Mouse (Mus musculus): Measurements from ENCODE around the gene Ddx28. TPM values are rescaled to one million over a fixed set of nuclear protein-coding genes. Genes with fewer than 3 reads are reported as not detected.

Gene Ddx28
- polyA plus RNA-seq, 1 experiment, result 6.6 TPM

- H3K27ac ChIP-seq (ENCODE audit: insufficient read depth, low read length), result no peak overlapping the region
- peaks cover 2% of the 10 kb centered on the region; the same call in 1 of the 2 replicates for H3K4me1 ChIP-seq (ENCODE audit: control insufficient read depth, insufficient read depth, insufficient read length)
- H3K36me3 ChIP-seq (ENCODE audit: control insufficient read depth, insufficient read depth, low read length), result no peaks in the 10 kb centered on the region
- DNase-seq (ENCODE audit: low read depth in 1 of 2, low spot score in 2 of 2), result no peak
- H3K4me3 ChIP-seq (ENCODE audit: extremely low read depth, insufficient read depth, insufficient read length), result no peak overlapping the region
- no peaks in the 10 kb centered on the region for H3K27me3 ChIP-seq (ENCODE audit: control insufficient read depth, insufficient read depth, low read length)
- TF ChIP-seq CTCF (IDR thresholded peaks at IDR 0.05; ENCODE audit: extremely low read depth, insufficient read depth, insufficient read length, insufficient replicate concordance) (no peak), POLR2A (IDR thresholded peaks at IDR 0.05; ENCODE audit: low read depth, low read length) (no peak)
- 82% methylated on average over 10 of the region's 10 CpGs for WGBS
These were observed 50.1 kb downstream of the Ddx28 start for GRCm38 (mm10) chr8:105961536-105961935.

DNA sequence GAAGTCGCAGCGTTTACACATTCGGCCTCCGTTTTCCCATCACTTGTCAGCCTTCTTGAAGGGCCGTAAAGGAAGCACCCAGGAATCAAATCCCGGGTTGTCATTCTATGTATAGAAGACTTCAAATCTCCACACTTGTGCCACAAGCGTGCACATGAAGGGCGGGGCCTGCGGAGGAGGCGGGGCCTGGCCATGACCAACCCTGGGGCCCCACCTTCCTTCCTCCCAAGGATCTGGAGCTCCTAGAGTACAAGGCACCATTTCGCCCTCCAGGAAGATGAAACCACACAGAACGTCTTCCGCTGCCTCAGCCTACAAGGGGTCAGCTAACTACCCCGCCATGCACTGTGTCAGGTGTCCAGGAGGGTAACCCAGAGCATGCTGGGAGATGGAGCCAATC, 50.6 kb downstream of the Ddx28 start:
- H3K27me3 ChIP-seq (ENCODE audit: control insufficient read depth, insufficient read depth, low read length), result no peaks in the 10 kb centered on the region
- TF ChIP-seq POLR2A (IDR thresholded peaks at IDR 0.05; ENCODE audit: low read depth, low read length) (no peak), CTCF (IDR thresholded peaks at IDR 0.05; ENCODE audit: extremely low read depth, insufficient read depth, insufficient read length, insufficient replicate concordance) (no peak)
- WGBS, result 80% methylated on average over 14 of the region's 14 CpGs
- no peak for DNase-seq (ENCODE audit: low read depth in 1 of 2, low spot score in 2 of 2)
- no peak overlapping the region for H3K27ac ChIP-seq (ENCODE audit: insufficient read depth, low read length)
- H3K4me3 ChIP-seq (ENCODE audit: extremely low read depth, insufficient read depth, insufficient read length), result no peak overlapping the region
- H3K36me3 ChIP-seq (ENCODE audit: control insufficient read depth, insufficient read depth, low read length), result no peaks in the 10 kb centered on the region
- peaks cover 2% of the 10 kb centered on the region; the same call in 1 of the 2 replicates for H3K4me1 ChIP-seq (ENCODE audit: control insufficient read depth, insufficient read depth, insufficient read length)

Other genes with a start within 250 kb of the Ddx28 start
- gene Ranbp10, start 184.5 kb downstream of the Ddx28 start, polyA plus RNA-seq (2012; rRNA removed), result 50.0 and 59.9 TPM in 2 replicates
- gene Tsnaxip1, start 184.2 kb downstream of the Ddx28 start, polyA plus RNA-seq (2012; rRNA removed), result 0.07 and 0.14 TPM in 2 replicates
- 14.2 and 16.4 TPM in 2 replicates for gene Cenpt, start 158.6 kb downstream of the Ddx28 start, polyA plus RNA-seq (2012; rRNA removed)
- 33.7 and 41.2 TPM in 2 replicates for gene Thap11, start 156.8 kb downstream of the Ddx28 start, polyA plus RNA-seq (2012; rRNA removed)
- gene Nutf2, start 151.3 kb downstream of the Ddx28 start, polyA plus RNA-seq (2012; rRNA removed), result 13.1 and 14.5 TPM in 2 replicates
- gene Edc4, start 131.0 kb downstream of the Ddx28 start, polyA plus RNA-seq (2012; rRNA removed), result 71.3 and 90.0 TPM in 2 replicates
- 3.0 and 3.1 TPM in 2 replicates for gene Nrn1l, start 118.3 kb downstream of the Ddx28 start, polyA plus RNA-seq (2012; rRNA removed)
- 24.3 and 30.3 TPM in 2 replicates for gene Pskh1, start 111.4 kb downstream of the Ddx28 start, polyA plus RNA-seq (2012; rRNA removed)
- 4,893 and 4,931 TPM in 2 replicates for gene Ctrl, start 78.0 kb downstream of the Ddx28 start, polyA plus RNA-seq (2012; rRNA removed)
- 228 and 357 TPM in 2 replicates for gene Psmb10, start 73.4 kb downstream of the Ddx28 start, polyA plus RNA-seq (2012; rRNA removed)
- 2.7 and 3.1 TPM in 2 replicates for gene Lcat, start 68.5 kb downstream of the Ddx28 start, polyA plus RNA-seq (2012; rRNA removed)
- gene Slc12a4, start 45.8 kb downstream of the Ddx28 start, polyA plus RNA-seq (2012; rRNA removed), result 25.1 and 29.5 TPM in 2 replicates
- gene Dpep3, start 32.5 kb downstream of the Ddx28 start, polyA plus RNA-seq (2012; rRNA removed), result 0.20 and 0.48 TPM in 2 replicates
- gene Dus2, start 20.5 kb downstream of the Ddx28 start, polyA plus RNA-seq (2012; rRNA removed), result 5.1 and 7.1 TPM in 2 replicates
- gene Dpep2nb, start 5.9 kb downstream of the Ddx28 start, polyA plus RNA-seq (2012; rRNA removed), result not detected in 2 replicates
- 29.5 and 35.7 TPM in 2 replicates for gene Nfatc3, start 47.0 kb upstream of the Ddx28 start, polyA plus RNA-seq (2012; rRNA removed)
- gene Esrp2, start 125.1 kb upstream of the Ddx28 start, polyA plus RNA-seq (2012; rRNA removed), result 0.67 and 0.69 TPM in 2 replicates
- gene Pla2g15, start 138.5 kb upstream of the Ddx28 start, polyA plus RNA-seq (2012; rRNA removed), result 24.6 and 35.4 TPM in 2 replicates
- gene Slc7a6, start 157.0 kb upstream of the Ddx28 start, polyA plus RNA-seq (2012; rRNA removed), result 22.4 and 22.6 TPM in 2 replicates
- gene Slc7a6os, start 199.1 kb upstream of the Ddx28 start, polyA plus RNA-seq (2012; rRNA removed), result 18.8 and 22.2 TPM in 2 replicates
- gene Prmt7, start 199.1 kb upstream of the Ddx28 start, polyA plus RNA-seq (2012; rRNA removed), result 24.0 and 25.2 TPM in 2 replicates

Data from spleen, adult 2 months (tissue).